Mouse (Mus musculus): ENCODE measurements at regions not wholly inside any gene's neighbourhood (a gene's known extent, or its start where the extent isn't known, plus 50 kb on each side); places are given as distances from the start of the nearest gene placed in this dataset.

- TF ChIP-seq POLR2A (IDR thresholded peaks at IDR 0.05; ENCODE audit: borderline replicate concordance, extremely low read depth, insufficient read depth, insufficient read length, poor library complexity, severe bottlenecking) = no peak
- TF ChIP-seq CTCF (IDR thresholded peaks at IDR 0.05; ENCODE audit: borderline replicate concordance, extremely low read depth, insufficient read depth, insufficient read length) = no peak
Measured at GRCm38 (mm10) chr7:137773051-137773964, 335.9 kb downstream of the Glrx3 start.

All from brain, embryonic 14.5 days (tissue).